Mouse (Mus musculus): ENCODE measurements around the gene Hapln1. TPM values are rescaled to one million over a fixed set of nuclear protein-coding genes. Genes with fewer than 3 reads are reported as not detected.

Hapln1 gene
- polyA plus RNA-seq, 1 experiment, result 0.10 TPM

DNA sequence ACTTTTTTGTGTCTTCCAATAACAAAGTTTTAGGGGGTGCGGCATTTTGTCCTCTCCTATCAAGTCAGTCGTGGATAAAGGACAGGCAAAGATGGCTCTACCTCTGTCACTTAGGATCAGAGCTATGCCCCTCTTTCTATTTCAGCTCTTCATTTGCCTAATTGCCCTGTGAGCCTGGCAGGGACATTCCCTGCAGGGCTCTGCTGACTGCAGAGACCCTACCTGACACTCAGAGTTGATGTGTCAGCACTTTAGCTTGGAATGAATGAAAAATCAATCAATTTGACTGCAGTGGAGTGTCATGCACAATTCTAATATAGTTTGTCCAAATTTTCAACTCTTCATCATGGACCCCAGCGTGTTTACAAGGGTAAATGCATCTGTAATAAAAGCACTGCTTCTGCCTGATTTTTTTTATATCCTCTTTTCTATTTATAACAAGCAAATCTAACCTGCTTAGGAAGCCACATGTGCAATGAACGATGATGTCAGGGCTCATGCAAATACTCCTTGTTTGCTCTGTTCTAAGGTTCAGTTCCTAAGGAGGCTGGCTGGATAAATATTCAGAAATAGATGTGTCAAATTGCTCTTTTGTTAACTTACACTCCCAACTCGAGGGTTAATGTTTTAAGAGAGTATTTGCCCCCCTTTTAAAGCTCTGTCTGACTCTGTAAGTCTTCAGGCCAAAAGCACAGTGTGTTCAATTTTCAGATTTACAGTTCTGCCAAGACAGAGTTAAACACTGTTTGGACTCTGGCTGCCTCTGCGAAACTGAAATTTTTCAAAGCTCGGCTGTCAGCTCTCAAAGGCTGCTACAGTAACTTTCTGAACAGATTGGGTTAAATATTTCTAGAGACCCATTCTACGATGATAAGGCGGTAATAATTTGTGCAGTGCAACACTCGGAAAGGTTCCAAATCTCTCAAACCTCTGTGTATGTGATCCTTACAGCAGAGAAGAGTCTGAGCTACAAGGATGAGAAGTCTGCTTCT, 44.4 kb downstream of the Hapln1 start:
- Histone ChIP-seq H3K9me3 (replicated peaks; ENCODE audit: control insufficient read depth, insufficient read depth, low read length, poor library complexity, severe bottlenecking) (no peaks in the 10 kb centered on the region), H3K36me3 (ENCODE audit: control insufficient read depth, insufficient read depth, low read length, poor library complexity, severe bottlenecking) (no peaks in the 10 kb centered on the region), H3K4me3 (ENCODE audit: low read depth, low read length) (no peak overlapping the region), H3K9ac (ENCODE audit: low read depth, poor library complexity, severe bottlenecking) (no peak overlapping the region), H3K27me3 (ENCODE audit: control insufficient read depth, insufficient read depth, low read length, poor library complexity, severe bottlenecking) (no peaks in the 10 kb centered on the region), H3K4me1 (ENCODE audit: control insufficient read depth, insufficient read depth, low read length) (no peaks in the 10 kb centered on the region), H3K27ac (ENCODE audit: insufficient read depth, low read length) (no peak overlapping the region)
- TF ChIP-seq EP300 (IDR thresholded peaks at IDR 0.05; ENCODE audit: insufficient read depth, low read depth, low read length), result no peak
- TF ChIP-seq CTCF (IDR thresholded peaks at IDR 0.05; ENCODE audit: low read depth, low read length), result no peak
- no peak for TF ChIP-seq POLR2A (IDR thresholded peaks at IDR 0.05; ENCODE audit: insufficient read depth, low read length)

DNA sequence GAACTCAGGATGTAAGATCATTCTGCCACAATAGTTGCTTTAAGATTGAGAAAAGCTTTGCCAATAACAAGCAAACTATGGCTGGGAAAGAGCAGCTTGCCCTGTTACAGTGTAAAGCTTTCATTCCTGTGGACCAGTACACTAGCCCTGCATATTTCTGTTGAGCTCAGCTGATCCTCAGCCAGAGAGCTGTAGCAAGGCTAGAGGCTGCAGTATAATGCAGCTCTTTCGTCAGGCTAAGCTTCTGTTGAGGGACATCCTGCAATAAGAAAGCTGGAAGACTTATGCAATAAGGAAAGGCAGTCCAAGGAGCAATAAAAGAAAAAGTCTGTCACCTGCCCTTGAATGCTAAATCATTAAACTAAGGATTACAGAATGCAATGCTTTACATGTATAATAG, 45.5 kb downstream of the Hapln1 start:
- Histone ChIP-seq H3K4me3 (ENCODE audit: low read depth, low read length) (no peak overlapping the region), H3K9me3 (replicated peaks; ENCODE audit: control insufficient read depth, insufficient read depth, low read length, poor library complexity, severe bottlenecking) (no peaks in the 10 kb centered on the region), H3K4me1 (ENCODE audit: control insufficient read depth, insufficient read depth, low read length) (no peaks in the 10 kb centered on the region), H3K27ac (ENCODE audit: insufficient read depth, low read length) (no peak overlapping the region), H3K36me3 (ENCODE audit: control insufficient read depth, insufficient read depth, low read length, poor library complexity, severe bottlenecking) (no peaks in the 10 kb centered on the region), H3K27me3 (ENCODE audit: control insufficient read depth, insufficient read depth, low read length, poor library complexity, severe bottlenecking) (no peaks in the 10 kb centered on the region), H3K9ac (ENCODE audit: low read depth, poor library complexity, severe bottlenecking) (no peak overlapping the region)
- TF ChIP-seq CTCF (IDR thresholded peaks at IDR 0.05; ENCODE audit: low read depth, low read length), result no peak
- TF ChIP-seq EP300 (IDR thresholded peaks at IDR 0.05; ENCODE audit: insufficient read depth, low read depth, low read length), result no peak

GRCm38 (mm10) chr13:89595105-89595504, 55.5 kb downstream of the Hapln1 start:
- TF ChIP-seq EP300 (IDR thresholded peaks at IDR 0.05; ENCODE audit: insufficient read depth, low read depth, low read length) (no peak), CTCF (IDR thresholded peaks at IDR 0.05; ENCODE audit: low read depth, low read length) (no peak), POLR2A (IDR thresholded peaks at IDR 0.05; ENCODE audit: insufficient read depth, low read length) (no peak)
- no peak overlapping the region for H3K9ac ChIP-seq (ENCODE audit: low read depth, poor library complexity, severe bottlenecking)
- H3K9me3 ChIP-seq (replicated peaks; ENCODE audit: control insufficient read depth, insufficient read depth, low read length, poor library complexity, severe bottlenecking), result peaks cover 4% of the 10 kb centered on the region; the same call in 1 of the 2 replicates
- no peak overlapping the region for H3K27ac ChIP-seq (ENCODE audit: insufficient read depth, low read length)
- no peaks in the 10 kb centered on the region for H3K4me1 ChIP-seq (ENCODE audit: control insufficient read depth, insufficient read depth, low read length)
- H3K36me3 ChIP-seq (ENCODE audit: control insufficient read depth, insufficient read depth, low read length, poor library complexity, severe bottlenecking), result no peaks in the 10 kb centered on the region
- no peak overlapping the region for H3K4me3 ChIP-seq (ENCODE audit: low read depth, low read length)
- no peaks in the 10 kb centered on the region for H3K27me3 ChIP-seq (ENCODE audit: control insufficient read depth, insufficient read depth, low read length, poor library complexity, severe bottlenecking)

GRCm38 (mm10) chr13:89597354-89597753, 57.8 kb downstream of the Hapln1 start:
- TF ChIP-seq POLR2A (IDR thresholded peaks at IDR 0.05; ENCODE audit: insufficient read depth, low read length) (no peak), CTCF (IDR thresholded peaks at IDR 0.05; ENCODE audit: low read depth, low read length) (no peak), EP300 (IDR thresholded peaks at IDR 0.05; ENCODE audit: insufficient read depth, low read depth, low read length) (no peak)
- Histone ChIP-seq H3K9ac (ENCODE audit: low read depth, poor library complexity, severe bottlenecking) (no peak overlapping the region), H3K27me3 (ENCODE audit: control insufficient read depth, insufficient read depth, low read length, poor library complexity, severe bottlenecking) (no peaks in the 10 kb centered on the region), H3K4me3 (ENCODE audit: low read depth, low read length) (no peak overlapping the region), H3K36me3 (ENCODE audit: control insufficient read depth, insufficient read depth, low read length, poor library complexity, severe bottlenecking) (no peaks in the 10 kb centered on the region), H3K27ac (ENCODE audit: insufficient read depth, low read length) (no peak overlapping the region), H3K9me3 (replicated peaks; ENCODE audit: control insufficient read depth, insufficient read depth, low read length, poor library complexity, severe bottlenecking) (peaks cover 4% of the 10 kb centered on the region; the same call in 1 of the 2 replicates), H3K4me1 (ENCODE audit: control insufficient read depth, insufficient read depth, low read length) (no peaks in the 10 kb centered on the region)

DNA sequence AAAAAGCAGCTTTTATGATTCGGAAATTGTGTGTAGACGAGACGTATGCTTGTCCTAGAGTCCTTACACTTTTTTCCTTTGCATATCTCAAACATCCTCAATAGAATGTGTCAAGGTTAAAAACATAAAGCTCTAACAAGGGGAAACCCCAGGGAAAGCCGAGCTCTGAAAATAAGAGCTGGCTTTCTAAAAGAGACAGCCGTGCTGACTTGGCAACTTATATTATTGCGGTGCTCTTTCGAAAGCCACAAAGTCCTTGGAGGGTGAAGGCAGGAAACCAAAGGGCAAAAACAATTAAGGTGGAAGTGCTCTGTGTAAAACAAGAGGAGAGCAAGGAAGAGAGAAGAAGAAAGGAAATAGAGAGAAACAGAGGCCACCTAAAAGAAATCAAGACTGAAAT, 60.9 kb downstream of the Hapln1 start:
- no peaks in the 10 kb centered on the region for H3K9me3 ChIP-seq (replicated peaks; ENCODE audit: control insufficient read depth, insufficient read depth, low read length, poor library complexity, severe bottlenecking)
- no peaks in the 10 kb centered on the region for H3K4me1 ChIP-seq (ENCODE audit: control insufficient read depth, insufficient read depth, low read length)
- no peaks in the 10 kb centered on the region for H3K36me3 ChIP-seq (ENCODE audit: control insufficient read depth, insufficient read depth, low read length, poor library complexity, severe bottlenecking)
- no peak overlapping the region for H3K9ac ChIP-seq (ENCODE audit: low read depth, poor library complexity, severe bottlenecking)
- H3K4me3 ChIP-seq (ENCODE audit: low read depth, low read length), result no peak overlapping the region
- no peaks in the 10 kb centered on the region for H3K27me3 ChIP-seq (ENCODE audit: control insufficient read depth, insufficient read depth, low read length, poor library complexity, severe bottlenecking)
- TF ChIP-seq POLR2A (IDR thresholded peaks at IDR 0.05; ENCODE audit: insufficient read depth, low read length), result no peak
- TF ChIP-seq CTCF (IDR thresholded peaks at IDR 0.05; ENCODE audit: low read depth, low read length), result no peak
- TF ChIP-seq EP300 (IDR thresholded peaks at IDR 0.05; ENCODE audit: insufficient read depth, low read depth, low read length), result no peak
- no peak overlapping the region for H3K27ac ChIP-seq (ENCODE audit: insufficient read depth, low read length)

DNA sequence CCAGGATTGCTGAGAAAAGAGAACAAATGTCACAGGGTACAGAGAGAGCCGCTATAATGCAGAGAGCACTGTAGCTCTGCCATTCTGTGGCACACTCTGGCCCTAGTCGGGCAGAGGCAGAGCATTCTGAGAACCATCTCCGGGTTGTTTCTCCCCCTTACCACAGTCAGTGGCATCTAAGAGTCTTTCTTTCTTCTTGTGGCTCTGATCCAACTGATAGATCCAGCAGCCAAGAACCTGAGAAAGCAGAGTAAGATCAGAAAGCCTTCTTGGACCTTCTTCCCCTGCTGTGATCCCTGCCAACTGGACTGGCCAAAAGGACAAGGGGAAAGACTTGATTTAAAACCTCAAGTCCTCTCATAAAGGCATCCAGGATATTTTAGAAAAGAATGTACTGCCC, 63.7 kb downstream of the Hapln1 start:
- TF ChIP-seq EP300 (IDR thresholded peaks at IDR 0.05; ENCODE audit: insufficient read depth, low read depth, low read length) (no peak), POLR2A (IDR thresholded peaks at IDR 0.05; ENCODE audit: insufficient read depth, low read length) (no peak), CTCF (IDR thresholded peaks at IDR 0.05; ENCODE audit: low read depth, low read length) (no peak)
- Histone ChIP-seq H3K36me3 (ENCODE audit: control insufficient read depth, insufficient read depth, low read length, poor library complexity, severe bottlenecking) (no peaks in the 10 kb centered on the region), H3K9ac (ENCODE audit: low read depth, poor library complexity, severe bottlenecking) (no peak overlapping the region), H3K9me3 (replicated peaks; ENCODE audit: control insufficient read depth, insufficient read depth, low read length, poor library complexity, severe bottlenecking) (no peaks in the 10 kb centered on the region), H3K4me1 (ENCODE audit: control insufficient read depth, insufficient read depth, low read length) (no peaks in the 10 kb centered on the region), H3K4me3 (ENCODE audit: low read depth, low read length) (no peak overlapping the region), H3K27ac (ENCODE audit: insufficient read depth, low read length) (no peak overlapping the region), H3K27me3 (ENCODE audit: control insufficient read depth, insufficient read depth, low read length, poor library complexity, severe bottlenecking) (no peaks in the 10 kb centered on the region)
